In the genomic region with DNA sequence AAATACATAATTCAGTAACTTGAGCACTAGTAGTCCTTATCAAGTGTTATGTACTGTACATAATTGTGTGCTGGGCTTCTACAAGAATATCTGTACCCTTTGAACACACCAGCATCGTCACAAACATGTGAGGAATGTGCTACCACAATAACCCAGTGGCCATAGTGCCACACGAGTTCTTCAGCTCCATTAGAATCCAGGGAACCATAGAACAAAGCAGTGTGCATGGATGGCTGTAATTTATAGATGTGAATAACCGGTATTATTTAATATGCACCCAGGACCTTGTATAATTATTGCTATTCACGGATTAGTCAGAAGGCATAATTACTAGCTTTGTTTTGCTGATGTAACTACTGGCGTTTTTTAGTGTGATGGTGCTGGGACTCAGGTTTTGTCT, we compare ENCODE assay signal across 17 mouse cellular contexts. TPM values are rescaled to one million over a fixed set of nuclear protein-coding genes. Genes with fewer than 3 reads are reported as not detected.
"Had no signal": no experiment of that assay in that cellular context is flagged by ENCODE, and none has a peak within 500 bp of the region (broad histone marks: within the 10 kb centered on the region; RNA-seq: fewer than 3 reads in every experiment).

No protein-coding gene starts in this region.

- H3K9ac ChIP-seq: liver, embryonic 15.5 days had no signal

- H3K9me3 ChIP-seq: limb, embryonic 10.5 days; liver, embryonic 15.5 days had no signal

- H3K27me3 ChIP-seq: liver, embryonic 15.5 days had no signal

- H3K27ac ChIP-seq: kidney, postnatal 0 days; left cerebral cortex, adult 2 months; limb, embryonic 10.5 days; liver, embryonic 15.5 days had no signal

- H3K4me3 ChIP-seq: left cerebral cortex, adult 2 months; limb, embryonic 10.5 days; liver, embryonic 15.5 days had no signal

- ATAC-seq: lung, postnatal 0 days had no signal

- H3K36me3 ChIP-seq: limb, embryonic 10.5 days; liver, embryonic 15.5 days had no signal

- H3K4me2 ChIP-seq: liver, embryonic 11.5 days; liver, embryonic 15.5 days had no signal

- DNase-seq: kidney, adult 11 months; kidney, adult 9 months; kidney, postnatal 4 days; lung, adult 2 months; lung, postnatal 36 days; spleen, adult 18-20 months; thymus, adult 18-20 months; thymus, postnatal 14 days had no signal

- H3K4me1 ChIP-seq: limb, embryonic 10.5 days; liver, embryonic 15.5 days had no signal

RNA-seq across cellular contexts. Expression of gene Nwd2, which starts 48.3 kb away (rescaled TPM):
- total RNA-seq: megakaryocyte progenitor cell, adult 5-6 weeks; monocyte, adult 5-6 weeks; neutrophil, adult 5-6 weeks had no signal
- polyA plus RNA-seq: limb, embryonic 10.5 days; liver, embryonic 15.5 days had no signal
